Mouse (Mus musculus): ENCODE data around the gene Cops7b.
A peak's percentile ranks its signal among the peaks of the same experiment; 100 is the strongest.
"Not testable (repeated sequence)": the region's sequence is repeated elsewhere in the genome, so short reads cannot be mapped to it uniquely, and the experiment has no call there.

Cops7b gene

DNA sequence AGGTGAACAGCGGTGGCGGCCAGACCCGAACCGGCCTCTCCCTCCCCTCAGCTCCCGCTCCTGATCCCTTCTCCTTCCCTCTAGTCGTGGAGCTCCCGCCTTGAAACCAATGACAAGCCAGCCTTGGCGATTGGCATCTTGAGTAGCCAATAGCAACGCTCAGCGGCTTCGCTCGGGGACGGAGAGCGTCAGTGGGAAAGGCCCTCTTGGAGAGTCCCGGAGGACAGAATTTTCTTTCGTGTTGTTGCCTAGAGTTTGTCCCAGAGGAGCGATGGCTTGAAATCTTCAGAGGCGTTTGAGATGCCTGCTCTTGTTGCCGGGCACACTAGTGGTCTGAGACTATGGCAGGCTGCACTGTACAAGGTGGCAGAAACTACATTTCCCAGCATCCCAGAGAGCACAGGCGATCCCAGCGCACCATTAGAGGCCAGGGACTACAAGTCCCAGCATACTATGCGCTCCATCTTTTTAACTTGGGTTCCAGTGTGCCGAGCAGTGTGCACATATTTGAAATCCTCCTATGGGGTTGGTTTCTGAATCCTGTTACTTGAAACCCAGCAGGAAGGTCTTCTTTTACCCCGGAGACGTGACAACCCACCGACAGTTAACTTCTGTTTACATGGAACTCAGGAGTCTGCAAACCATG is at the start of gene Cops7b, which contains the start of gene Pde6d:
TSS of gene Cops7b (plus strand) at position 454 of the 646 bp plus-strand sequence.
TSS of gene Pde6d (minus strand) at position 179 of the 646 bp plus-strand sequence.
- peak; percentile 96 for DNase-seq

DNA sequence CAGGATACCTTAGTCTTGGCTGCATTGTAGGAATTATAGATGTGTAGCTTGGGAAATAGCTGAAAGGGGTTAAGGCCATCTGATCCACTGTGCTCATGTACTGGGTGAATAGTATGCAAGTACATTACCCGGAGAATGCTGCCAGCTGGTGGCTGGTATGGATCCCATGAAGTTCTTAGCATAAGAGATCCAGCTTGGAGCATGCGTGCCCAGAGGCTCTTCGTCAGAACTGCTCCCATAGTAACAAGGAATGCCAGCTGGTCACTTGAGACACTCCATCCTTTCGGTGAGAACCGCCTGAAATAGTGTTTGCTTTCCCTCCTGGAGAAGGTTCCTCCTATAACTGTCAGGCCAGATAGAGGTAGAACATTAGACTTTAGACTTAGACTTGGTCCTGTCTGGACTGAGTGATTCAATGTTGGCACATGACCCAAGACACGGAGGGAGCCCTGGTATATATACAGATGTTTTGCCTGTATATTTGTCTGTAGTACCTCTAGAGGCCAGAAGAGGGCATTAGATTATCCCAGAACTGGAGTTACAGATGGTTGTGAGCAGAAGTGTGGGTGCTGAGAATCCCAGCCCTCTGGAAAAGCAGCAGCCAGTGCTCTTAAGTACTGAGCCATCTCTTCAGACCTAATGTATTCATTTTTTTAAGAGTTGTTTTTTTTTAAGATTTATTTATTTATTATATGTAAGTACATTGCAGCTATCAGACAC is 49.1 kb upstream of the Cops7b start:
- DNase-seq, result peak; percentile 65

DNA sequence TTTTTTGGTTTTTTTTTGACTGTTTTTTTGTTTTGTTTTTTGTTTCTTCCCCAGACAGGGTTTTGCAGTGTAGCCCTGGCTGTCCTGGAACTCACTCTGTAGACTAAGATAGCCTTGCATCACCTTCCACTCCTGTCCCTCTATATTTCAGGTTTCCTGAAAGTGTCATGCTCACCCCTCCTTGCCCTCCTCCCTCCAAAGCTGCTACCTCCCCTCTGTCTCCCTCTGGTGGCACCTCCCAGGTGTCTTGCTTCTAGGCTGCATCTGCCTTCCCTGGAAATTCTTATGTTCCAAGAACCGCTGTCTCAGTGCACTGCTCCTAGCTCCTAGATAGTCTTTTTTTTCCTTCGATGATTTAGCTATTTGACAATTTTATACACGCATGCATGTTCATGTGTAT is 44.3 kb upstream of the Cops7b start:
- DNase-seq, result no peak

DNA sequence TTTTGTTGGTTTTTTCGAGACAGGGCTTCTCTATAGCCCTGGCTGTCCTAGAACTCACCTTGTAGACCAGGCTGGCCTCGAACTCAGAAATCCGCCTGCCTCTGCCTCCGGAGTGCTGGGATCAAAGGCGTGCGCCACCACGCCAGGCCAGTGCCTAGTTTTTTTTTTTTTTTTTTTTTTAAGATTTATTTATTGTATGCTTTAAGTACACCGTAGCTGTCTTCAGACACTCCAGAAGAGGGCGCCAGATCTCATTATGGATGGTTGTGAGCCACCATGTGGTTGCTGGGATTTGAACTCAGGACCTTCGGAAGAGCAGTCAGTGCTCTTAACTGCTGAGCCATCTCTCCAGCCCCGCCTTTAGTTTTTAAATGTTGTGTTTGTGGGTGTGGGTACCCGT is 43.1 kb upstream of the Cops7b start:
- not testable (repeated sequence) for DNase-seq

DNA sequence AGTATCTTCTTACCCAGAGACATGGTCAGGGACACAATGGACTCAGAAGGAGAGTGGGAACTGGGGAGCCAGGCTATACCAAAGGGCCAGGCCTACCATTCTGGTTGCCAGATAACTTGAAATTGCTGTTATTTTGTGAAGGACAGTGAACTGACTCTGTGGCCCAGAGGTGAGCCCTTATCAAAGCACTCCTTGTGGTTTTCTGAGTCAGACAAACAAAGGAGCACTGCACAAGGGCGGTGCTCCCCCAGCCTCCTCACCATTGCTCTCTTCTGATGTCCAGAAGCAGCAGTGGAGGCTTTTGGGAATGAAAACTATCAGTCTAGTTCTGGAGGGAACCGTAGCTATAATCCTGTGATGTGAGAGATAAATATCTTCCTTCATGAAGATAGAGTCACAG is 40.1 kb upstream of the Cops7b start:
- DNase-seq, result no peak

DNA sequence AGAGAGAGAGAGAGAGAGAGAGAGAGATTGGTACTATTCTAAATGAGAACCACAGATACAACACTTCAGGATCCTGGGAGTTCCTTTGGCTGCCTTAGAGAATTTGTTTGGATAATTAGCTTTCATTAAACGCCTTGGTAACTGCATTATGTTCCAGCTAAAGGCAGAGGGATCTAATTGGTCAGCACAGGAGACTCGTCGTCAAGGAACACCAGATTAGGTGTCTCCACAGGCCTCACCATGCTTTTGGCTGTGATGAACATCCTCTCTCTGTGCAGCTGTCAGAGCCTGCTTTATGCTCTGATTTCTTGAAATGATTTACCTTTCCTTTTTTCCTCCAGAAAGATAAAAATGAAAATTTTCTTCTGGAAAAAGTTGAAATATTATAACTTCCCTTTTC is 35.9 kb upstream of the Cops7b start:
- DNase-seq, result no peak

DNA sequence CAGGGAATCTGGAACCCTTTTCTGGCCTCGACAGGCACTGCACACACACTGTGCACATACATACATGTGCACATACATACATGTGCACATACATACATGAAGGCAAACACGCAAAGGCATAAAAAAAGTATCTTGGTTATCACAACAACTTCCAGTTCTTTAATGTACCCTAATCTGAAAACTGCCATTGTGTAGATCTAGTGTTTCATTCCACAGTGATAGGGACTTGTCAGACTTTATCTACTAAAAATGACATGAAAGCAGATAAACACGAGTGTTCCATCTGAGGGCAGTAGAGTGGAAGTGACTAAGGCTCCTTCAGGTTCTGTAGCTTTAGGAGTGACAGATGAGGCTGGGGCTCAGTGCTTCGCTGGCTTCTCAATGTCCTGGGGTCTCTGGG is 31.4 kb upstream of the Cops7b start:
- DNase-seq, result no peak

DNA sequence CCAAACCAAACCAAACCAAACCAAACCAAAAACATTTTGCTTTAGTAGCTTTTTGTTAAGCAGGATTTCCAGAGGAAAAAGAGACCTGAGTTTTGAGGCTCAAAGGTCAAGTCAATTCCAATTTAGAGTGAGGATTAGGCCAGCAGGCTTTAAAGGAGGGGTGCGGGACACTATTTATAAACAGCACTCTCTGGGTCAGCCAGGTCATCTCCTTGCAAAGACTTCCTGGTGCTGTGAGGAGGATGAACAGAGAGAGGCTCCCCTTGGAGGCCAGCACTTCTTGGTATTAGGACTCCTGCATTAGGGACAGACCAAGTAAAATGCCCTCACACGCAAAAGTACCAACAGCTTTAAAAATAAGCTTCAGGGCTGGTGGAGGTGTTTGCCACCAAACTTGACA is 30.8 kb upstream of the Cops7b start:
- no peak for DNase-seq

DNA sequence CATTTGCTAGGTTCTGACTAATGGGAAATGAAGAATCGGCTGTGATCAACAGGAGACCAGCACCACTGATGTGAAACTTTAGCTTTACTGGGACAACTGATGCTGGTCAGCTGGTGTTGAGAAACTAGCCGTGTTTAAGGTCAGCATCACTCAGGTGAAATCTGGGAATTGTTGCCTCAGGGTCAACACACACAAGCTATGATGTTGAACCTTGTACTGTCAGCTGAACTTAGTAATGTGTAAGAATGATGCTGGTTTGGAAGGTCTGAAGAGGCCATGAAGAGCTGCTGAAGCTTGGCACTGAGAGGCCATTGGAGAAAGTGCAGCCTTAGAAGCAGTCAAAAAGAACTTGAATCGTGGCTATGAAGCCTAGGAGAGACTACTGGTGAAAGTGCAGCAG is 27.0 kb upstream of the Cops7b start:
- DNase-seq, result no peak

DNA sequence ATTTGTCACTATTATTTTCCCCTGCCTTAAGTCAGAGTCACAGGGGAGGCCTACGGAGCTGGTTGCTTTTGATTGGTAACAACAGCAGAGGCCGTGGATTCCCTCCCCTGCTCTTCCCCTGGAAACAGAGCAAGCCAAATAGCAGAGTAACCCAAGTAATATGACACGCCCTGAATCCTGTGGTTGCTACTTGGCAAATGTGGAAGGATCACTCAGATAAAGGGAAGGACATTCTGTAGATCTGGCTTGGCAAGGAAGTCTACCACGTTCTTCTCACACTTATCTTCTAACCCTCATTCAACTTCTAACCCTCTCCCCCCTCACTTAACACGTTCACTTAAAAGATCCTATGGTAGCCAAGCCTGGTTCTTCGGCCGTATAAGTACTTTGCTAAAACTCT is 24.8 kb upstream of the Cops7b start:
- no peak for DNase-seq

DNA sequence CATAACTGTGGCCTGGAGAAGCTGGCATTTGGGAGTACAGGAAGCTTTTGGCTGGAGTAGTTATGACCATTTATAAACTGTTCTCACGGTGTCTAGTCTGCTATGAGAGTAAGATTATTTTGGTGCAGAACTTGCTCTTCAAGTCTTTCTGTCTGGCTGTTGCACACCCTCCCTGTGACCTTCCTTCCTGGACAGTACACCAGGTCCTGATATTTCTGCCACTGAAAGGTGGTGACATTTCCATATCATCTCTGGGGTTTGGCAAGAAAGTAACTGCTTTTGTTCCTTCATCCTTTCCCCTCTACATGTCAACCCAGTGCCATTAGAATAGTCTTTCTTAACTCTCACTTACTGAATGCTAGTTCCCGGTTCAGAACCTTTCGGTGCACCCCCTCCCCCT is 23.5 kb upstream of the Cops7b start:
- DNase-seq, result no peak

DNA sequence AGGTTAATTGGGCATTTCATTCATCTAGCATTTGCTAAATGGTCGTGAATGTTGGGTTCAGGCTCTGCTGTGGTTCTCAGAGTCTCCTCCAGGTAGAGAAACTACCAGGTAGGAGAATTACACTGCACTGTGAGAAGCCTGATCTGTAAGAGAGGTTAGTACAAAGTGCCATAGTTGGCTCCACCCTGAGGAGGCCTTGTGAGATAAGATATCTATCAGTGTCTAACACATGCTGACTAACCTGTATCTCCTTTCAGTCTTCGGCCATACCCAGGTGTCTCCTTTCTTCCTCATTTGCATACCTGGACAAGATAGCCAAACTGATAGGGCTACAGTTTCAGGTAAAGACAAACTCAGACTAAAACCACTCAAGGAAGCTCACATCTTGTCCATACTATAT is 20.0 kb upstream of the Cops7b start:
- no peak for DNase-seq

DNA sequence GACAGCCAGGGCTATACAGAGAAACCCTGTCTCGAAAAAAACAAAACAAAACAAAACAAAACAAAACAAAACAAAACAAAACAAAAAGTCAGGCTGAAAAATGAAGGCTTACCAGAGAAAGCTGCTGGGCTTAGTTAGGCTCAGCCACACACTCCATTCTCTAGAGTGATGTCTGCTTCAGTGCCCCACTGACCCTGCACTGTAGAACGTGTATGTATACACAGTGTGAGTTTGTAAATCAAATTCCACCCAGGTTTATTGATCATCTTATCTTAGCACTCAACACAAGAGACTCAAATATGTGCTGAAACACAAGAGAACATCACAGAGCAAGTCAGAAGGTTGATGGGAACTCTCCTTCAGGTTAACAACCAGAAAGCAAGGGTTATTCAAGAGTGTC is 14.3 kb upstream of the Cops7b start:
- no peak for DNase-seq

DNA sequence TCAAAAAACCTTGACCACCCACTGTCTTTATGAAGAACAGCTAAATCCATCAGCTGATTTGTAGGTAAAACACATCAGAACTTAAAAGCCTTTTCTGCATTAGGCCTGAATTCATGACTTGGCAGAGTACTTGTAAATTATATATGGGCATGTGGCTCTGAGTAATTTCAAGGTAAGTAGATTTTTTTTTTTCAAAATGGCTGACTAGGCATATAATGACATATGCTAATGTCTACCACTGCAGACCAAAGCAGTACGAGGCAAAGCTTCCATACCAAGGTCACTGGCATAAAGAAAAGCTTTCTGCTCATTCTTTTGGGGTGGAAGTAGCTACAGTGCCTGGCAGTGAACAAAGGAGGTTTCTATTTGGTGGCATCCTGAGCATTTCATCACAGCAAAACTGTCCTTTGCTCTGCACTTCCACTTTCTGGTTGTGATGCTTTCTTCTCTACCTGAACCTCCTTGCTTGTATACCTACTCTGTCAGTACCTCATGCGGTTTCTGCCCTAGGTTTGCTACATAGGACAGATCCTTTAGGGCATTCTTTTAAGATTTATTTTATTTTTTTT is 13.3 kb upstream of the Cops7b start:
- no peak for DNase-seq

DNA sequence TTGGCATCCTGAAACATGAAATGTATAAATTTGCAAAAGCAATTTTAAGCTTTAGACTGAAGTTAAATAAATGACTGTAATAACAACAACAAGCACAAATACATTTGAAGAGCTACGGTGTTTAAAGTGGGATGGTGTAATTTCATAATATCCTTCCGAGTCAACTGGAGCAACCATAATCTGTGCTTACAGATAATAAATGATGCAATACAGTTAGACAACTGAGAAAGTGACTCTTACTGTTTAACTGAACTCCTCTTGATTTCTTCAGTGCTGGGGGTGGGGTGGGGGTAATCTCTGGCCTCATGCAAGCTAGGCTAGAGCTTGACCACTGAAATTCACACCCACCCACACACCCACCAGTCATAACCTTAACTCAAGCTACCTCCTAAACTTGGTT is 11.3 kb upstream of the Cops7b start:
- no peak for DNase-seq

DNA sequence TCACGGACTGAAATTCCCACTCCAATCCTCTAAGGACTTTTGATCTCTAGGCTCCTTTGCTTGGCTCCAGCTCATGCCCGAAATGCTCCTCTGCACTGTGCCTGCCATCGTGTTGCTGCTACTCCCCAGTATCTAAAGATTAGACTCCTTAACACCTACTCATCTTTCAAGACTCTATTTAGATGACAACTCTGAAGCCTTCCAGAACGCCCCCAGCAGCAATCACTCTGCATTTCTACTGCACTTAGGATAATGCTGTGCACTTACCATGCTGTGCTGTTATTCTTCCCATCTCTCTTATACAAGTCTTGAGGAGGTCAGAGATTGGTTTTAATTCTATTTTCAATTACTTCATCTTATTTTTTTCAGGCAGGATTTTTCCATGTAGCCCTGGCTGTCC is 10.8 kb upstream of the Cops7b start:
- DNase-seq, result no peak

DNA sequence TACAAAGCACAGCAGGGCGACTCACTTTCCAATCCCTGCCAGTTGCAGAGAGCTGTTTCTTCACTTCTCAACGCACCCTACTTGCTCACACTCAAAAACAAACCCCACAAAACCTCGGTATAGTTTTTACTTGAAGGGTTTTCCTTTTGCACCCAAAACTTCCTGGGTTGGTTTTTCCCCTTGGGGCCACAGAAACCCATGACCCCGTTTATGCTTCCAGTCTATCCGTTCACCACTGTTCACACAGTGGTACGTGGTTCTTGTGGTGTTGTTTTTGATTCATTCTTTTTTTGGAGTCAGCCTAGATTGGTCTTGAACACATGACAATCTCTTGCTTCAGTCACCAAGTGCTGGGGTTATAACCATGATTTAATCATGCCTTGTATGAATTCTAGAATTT is 2.3 kb upstream of the Cops7b start:
- no peak for DNase-seq

DNA sequence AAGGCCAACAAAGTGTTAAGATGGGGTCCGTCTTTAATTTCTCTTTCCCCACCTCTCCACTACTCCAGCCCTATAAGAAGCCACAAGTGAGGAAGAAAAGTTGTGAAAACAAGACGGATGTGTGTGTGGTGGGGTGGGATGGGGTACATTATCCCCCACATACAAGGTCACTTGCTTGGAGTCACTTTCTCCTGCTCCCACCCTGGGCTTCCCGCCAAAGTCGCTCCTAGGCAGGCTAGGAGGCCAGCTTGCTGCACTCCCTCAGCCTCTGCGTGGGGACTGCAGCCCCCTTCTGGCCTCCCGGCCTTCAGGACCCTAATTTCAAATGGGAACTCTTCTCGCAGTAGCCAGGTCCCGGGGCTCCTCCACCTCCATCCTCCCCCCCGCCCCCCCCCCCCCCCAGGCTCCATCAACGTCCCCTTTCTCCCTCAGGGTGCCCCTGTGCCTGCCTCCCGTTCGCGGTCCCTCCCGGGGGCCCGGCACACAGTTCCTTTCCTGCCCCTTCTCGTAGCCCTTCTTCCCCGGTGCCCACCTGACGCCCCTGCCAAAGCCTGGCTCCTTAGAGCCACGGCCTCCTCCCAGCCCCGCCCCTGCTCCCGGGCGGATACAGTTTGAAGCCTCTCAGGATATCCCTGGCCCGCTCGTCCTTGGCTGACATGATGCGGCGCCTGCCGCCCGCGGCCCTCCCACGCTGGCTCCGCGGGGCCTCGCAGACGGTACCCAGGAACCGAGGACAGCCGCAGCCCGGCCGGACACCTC is 833 bp upstream of the Cops7b start:
- no peak for DNase-seq

DNA sequence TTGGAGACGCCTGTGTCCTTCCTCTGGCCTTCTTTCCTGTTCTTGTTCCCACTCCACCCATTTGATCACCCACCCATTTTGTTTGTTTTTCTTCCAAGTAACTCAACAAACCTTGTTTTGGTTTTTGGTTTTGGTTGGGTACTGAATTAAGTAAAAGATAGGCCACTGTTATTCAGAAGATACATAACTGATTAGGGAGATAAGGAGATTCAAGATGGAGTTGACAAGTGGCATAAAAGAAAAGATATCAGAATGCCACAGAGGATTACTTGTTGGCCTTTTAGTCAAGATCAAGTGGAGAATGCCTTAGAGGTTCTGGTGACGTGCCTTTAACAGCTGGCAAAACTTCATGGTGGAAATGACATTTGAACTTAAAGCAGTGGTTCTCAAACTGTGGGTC is 1.0 kb downstream of the Cops7b start:
- no peak for DNase-seq

DNA sequence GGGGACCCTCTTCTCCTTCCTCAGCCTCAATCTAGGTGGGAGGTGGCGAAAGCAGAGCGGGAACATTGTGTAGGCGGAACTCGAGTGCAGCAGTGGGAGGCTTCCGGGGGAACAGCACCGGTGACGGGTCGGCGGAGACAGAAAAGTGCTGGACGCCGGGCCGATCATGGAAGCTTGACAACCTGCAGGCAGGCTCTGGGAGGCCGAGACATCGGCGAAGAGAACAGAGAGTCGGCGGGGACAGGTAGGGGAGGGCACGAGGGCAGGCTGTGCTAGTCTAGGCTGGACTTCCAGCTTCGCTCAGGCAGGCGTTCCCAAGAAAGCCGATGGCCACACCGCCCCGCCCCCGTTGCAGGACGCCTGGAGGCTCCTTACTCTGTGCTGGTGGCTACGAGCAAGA is 4.3 kb downstream of the Cops7b start:
- peak; percentile 75 for DNase-seq

DNA sequence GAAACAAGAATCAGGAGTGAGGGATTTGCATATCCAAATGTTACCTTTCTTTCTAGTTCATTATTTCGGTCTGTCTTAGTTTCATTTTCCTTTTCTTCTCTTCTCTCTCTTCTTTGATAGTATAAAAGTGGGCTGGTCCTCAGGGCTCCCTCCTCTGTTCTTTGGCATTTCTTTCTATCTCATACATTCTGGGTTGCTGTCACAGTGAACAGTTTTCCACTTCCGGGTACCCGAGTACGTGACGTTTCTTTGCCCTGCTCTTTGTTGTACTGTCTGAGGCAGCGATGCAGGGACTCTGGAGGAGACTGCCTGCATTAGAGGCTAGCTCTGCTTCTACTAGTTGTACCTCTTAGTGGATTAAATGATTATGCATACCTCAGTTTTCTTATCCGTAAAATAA is 11.8 kb downstream of the Cops7b start:
- no peak for DNase-seq

DNA sequence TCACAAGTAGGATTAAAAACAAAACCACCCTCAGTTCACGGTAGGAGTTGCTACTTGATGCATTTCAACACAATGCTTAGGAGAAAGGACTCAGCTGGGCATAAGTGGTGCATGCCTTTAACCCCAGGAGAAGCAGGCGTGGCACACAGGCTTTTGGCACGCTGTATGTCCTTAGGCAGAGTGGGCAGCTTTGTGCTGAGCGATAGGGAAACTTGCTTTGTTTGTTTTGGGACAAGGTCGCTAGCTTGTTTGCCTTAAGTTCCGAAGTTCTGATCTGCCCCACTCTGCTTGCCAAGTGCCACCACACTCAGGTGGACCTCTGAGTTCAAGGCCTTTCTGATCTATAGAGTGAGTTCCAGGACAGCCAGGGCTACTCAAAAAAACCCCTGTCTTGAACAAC is 12.6 kb downstream of the Cops7b start:
- no peak for DNase-seq

DNA sequence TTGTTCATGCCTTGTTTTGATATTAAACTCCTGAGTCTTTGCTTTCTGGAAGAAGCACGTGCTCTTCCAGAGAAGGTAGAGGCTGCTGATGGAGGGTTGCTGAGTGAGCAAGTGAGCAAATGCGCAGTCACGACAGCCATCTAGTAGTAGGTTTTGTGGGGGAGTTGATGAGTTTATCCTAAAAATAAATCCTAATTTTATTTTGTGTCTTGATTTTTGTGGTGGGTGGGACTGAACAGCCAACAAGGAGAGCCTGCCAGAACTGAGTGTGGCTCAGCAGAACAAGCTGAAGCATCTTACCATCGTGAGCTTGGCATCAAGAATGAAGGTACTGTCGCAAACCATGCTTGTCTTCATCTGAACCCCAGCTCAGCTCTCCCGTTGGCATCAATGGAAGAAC is 13.8 kb downstream of the Cops7b start:
- peak; percentile 56 for DNase-seq

DNA sequence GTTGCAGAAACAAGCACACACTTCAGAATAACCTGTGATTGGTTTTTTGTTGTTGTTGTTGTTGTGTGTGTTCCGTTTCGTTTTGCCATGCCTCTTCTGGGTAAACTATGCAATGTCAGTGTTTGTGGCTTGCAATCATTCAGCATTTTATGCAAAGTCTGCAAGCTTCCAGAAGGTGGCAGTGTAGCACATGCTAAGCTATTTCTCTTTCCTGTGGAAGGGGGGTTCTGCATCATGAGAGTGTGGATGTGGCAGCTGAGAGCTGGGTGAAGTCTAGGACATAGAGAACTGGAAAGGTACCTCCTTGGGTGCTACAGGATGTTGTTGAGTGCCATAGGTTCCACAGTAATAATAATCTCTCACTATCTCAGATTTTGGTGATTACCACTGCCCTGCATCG is 15.8 kb downstream of the Cops7b start:
- DNase-seq, result no peak
